Mouse (Mus musculus) bone marrow, adult 2 months (tissue): Measurements from ENCODE around the gene Pik3r5.

ENCODE experiments used
- CTCF ChIP-seq: fragments of 200-500 bp; IDR thresholded peaks from 2 replicates; pipeline ENCODE4 v1.5.1; 2011; ENCODE audit warnings: low read length, control low read depth; ENCODE audit not compliant: control insufficient read depth, insufficient read depth
- POLR2A ChIP-seq: fragments of 200-500 bp; IDR thresholded peaks from 2 replicates; pipeline ENCODE4 v1.6.1; 2011; ENCODE audit warnings: low read depth, mild to moderate bottlenecking, control low read depth, low read length, borderline replicate concordance; ENCODE audit not compliant: control insufficient read depth

DNA sequence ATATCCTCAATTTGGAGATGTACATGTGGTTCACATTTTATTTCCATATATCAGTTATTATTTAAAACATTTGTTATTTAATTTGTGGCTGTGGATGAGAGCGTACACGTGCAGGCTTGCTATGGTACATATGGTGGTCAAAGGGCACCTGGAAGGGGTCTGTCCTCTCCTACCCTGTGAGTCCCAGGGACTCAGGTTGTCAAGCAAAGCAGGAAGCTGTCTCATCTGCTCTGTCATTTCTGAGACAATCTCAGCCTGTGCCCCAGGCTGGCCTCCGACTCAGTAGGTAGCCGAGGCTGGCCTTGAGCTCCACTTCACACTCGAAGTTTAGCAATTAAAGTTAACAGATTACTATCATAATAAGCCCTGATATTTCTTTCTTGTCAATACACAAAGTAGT lies 1.6 kb downstream of the Pik3r5 start:
- TF ChIP-seq CTCF (no peak), POLR2A (no peak)
